In the genomic region with DNA sequence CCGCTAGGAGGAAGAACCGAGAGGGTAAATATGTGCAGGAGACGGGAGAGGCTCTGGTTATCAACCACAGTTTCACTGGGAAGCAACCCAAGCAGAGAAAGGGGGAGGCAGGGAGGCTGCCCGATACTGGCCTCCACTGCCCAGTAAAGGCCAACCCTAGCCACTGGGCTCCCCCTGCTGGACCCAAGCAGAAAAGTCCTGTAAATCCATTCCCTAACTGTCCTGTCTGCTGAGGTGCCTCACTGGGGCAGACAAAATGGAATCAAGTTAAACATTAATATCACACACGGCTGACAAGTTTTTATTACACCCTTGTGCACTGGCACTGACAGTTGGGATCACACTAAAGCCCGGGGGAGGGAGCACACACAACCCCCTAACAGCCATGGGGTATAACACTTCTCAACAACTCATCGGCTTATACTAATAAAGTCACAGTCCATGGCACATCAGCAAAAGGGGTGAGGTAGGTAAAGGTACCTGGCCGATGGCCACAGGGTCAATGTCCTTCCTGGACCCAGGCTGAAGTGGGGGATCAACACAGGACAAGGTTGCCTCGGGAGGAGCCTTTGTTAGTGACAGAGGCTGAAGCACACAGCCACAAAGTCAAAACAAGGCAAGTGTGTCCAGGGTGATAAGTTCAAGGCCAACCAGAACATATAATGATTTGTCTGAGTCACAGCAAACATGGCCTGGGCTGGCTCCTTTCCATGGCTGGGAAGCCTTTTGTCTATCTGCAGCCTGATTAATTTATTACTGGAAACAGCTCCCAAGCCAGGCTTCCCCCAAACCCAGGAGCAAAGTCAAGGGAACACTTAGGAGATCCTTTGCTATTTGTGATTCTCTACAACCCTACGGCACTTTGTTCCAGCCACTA, we compare ENCODE assay signal across 1 mouse cellular context.
TF ChIP-seq lines count a peak whose summit lies in the region.

No protein-coding gene starts in this region.

TF ChIP-seq in CH12.LX, 34 proteins besides CTCF, POLR2A, EP300 and RAD21 (continued from another document):
- TF ChIP-seq USF1 (IDR thresholded peaks at IDR 0.05; ENCODE audit: low read depth, low read length) = no peak
